Mouse (Mus musculus): ENCODE data around the gene Gm10282.

The Gm10282 gene

DNA sequence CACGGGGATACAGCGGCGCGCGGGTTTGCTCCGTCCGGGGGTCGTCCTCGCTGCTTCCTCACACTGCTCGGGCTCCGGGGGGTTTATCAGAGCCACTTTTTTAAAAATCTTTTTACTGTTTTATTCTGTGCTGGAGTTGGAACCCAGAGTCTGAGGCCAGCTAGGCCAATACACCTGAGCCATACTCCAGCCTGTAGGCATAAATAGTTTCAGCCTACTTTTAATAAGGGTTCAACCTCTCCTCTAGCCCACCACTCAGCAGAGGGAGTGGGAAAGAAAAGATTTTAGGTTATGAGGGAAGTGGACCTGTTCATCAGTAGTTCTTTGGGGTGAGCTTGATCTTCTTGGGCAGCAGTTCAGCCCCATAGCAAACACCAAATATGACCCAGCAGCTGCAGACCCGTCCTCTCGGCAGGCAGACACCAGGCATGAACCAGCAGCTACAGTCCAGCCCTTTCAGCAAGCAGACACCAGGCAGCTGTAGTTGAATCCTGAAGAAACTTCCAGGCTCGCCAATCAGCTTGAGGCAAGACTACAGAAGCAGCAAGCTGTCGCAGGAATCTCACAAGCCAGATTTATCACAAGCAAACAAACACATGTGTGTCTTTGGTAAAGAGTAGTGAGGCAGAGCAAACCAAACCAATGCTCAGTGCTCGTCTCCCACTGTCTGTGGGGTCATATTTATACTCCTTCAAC is at the start of gene Gm10282:
TSS of gene Gm10282 (minus strand) at position 51 of the 696 bp plus-strand sequence.
- DNase-seq (ENCODE audit: low read depth, low spot score): no peak

DNA sequence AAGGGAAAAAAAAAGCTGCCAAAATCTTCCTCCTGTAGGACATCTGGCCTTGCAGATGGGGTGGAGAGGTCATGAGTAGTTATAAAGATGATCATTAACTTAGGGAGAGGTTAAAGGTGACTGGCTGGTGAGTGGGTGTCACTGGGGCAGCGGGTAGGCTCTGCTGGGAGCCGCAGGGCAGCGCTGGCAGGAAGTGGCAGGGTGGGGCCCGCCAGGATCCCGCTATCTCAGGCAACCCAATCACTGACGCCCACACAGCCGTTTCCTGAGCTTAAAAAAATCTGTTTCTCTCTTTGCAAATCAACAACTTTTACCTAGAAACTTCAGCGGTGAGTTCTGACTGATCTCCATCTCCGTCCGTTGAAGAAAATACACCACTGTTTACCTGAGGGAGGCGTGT is 49.2 kb upstream of the Gm10282 start:
- no peak for DNase-seq (ENCODE audit: low read depth, low spot score)

DNA sequence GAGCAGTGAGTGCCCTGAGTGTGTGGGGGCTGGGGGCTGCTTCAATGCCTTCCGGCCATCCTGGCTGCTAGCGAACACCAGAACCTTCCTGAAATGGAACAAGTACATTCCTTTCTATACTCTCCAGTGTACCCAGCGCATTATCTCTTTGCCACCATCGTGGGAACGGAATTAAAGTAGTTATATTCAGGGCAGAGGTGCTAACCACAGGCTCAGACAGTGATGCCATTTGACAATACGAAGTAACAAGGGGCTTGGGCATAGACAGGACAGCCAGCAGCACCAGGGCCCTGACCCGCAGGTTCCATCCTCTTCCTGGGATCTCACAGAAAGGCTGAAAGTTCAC is 48.6 kb upstream of the Gm10282 start:
- no peak for DNase-seq (ENCODE audit: low read depth, low spot score)

GRCm38 (mm10) chr8:72352951-72353699 is 48.1 kb upstream of the Gm10282 start:
- DNase-seq (ENCODE audit: low read depth, low spot score): peak; percentile 35

GRCm38 (mm10) chr8:72351405-72352005 is 46.4 kb upstream of the Gm10282 start:
- no peak for DNase-seq (ENCODE audit: low read depth, low spot score)

DNA sequence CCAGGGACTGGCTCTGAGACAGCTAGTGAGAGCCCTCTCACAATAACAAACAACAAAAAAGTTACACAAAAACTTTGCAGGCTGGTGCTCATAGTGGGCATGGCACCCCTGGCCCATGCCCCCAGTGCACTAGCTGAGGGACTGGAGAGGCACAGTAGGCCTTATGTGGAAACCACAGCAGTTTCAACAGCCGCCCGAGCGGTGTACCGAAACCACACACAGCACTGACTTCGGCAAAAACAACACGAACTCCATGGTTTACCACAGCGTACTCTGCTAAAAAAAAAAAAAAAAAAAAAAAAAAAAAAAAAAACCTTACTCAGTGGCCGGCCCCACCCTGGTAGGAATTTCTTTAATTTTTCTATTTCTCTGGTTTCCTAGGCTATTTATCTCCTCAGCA is 45.7 kb upstream of the Gm10282 start:
- no peak for DNase-seq (ENCODE audit: low read depth, low spot score)

DNA sequence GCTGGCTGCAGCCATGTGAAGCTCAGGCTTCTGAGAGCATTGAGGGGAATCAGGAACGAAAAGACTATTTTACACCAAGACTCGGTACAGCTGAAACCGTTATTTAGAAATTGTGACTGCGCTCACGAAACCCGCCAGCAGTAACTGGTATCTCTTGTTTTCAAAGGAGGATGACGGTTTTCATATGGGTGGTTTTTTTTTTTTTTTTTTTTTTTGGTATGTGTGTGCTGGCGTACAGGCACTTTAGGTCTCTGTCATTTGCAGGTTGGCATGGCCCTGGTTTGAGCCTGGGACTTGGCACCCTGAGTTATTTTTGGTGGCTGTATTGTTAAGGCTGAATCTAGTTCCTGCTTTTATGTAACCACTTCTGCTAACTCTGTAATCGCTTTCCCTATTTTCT is 44.8 kb upstream of the Gm10282 start:
- DNase-seq (ENCODE audit: low read depth, low spot score): peak; percentile 43

GRCm38 (mm10) chr8:72348956-72349355 is 43.9 kb upstream of the Gm10282 start:
- DNase-seq (ENCODE audit: low read depth, low spot score): no peak

DNA sequence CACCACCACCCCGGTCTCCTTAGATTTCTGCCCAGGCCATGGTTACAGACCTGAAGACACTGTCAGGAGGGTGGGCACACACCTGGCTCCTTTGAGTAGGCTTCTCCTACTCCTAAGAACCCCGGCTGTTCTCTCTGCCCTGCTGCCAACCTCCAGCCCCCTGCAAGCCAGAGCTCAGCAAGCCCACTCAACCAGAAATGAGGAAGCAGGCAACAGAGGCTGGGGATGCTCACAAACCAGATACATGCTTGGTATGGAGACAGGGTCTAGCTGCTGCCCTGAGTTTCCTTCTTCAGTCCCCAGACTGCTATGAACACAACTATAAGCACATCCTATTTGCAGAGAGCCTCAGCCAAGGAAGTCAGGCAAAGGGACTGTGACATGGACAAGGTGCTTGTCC is 43.1 kb upstream of the Gm10282 start:
- no peak for DNase-seq (ENCODE audit: low read depth, low spot score)

DNA sequence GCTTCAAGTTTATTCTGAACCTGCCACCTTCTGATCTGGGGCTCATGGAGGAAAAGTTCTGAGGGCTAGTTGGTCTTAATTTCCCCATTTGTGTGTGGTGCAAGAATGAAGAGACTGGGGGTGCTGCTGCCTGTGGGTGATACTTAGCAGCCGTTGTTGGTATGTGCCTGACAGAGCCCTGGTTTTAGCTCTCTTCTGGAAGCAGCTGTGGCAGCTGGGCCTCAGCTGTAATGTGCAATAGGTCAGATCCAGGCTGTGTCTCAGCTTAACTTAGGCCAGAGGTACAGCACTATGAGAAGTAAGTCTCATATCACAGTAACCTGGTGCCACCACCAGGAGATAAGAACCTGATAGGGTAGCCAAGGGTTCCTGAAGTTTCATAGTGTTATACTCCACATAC is 42.5 kb upstream of the Gm10282 start:
- no peak for DNase-seq (ENCODE audit: low read depth, low spot score)

DNA sequence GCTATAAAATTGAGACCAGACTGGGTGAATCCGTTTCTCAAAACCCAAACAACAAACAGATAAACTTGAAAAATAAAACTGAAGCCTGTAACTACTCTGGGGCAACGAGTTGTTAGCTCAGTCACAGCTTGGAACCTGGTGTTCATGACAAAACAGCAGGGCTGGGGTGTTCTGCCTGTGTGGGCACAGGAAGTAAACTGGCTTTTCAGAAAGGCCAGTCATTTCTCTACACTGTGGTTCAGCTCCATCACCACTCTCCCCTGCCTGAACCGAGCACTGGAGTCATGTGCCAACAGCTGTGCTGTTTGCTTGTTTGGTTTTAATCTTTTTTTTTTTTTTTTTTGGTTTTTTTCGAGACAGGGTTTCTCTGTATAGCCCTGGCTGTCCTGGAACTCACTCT is 38.7 kb upstream of the Gm10282 start:
- no peak for DNase-seq (ENCODE audit: low read depth, low spot score)

DNA sequence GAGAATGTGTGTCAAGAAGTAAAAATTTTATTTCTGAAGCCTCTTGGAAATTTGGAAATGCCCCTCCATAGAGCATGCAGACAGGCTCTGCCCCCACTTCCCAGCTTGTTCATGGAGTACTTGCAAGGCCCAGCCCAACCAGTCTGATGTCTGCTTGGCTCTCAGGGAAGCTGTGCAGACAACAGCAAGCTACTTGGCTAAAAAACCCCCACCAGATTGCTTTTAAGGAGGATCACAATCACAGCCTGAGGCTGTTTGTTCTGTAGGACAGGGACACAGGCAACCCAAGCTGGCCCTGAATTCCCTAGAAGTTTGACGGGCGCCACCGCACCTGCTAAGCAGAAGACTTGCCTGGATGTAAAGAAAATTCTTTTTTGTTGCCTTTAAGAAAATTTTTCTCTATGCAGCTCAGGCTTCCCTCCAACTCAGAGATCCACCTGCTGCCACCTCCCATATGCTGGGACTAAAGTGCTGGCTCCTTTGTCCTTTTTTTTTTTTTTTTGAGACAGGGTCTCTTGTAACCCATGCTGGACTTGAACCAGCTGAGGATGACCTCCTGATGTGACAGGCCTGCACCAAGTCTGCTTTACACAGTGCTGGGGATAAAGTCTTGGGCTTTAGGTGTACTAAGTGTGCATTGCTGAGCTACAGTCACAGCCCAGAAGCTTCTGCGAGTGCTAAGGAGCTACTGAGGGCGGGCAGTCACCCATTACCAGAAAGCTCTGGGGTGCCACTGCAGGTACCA is 37.7 kb upstream of the Gm10282 start:
- peak; percentile 47 for DNase-seq (ENCODE audit: low read depth, low spot score)

DNA sequence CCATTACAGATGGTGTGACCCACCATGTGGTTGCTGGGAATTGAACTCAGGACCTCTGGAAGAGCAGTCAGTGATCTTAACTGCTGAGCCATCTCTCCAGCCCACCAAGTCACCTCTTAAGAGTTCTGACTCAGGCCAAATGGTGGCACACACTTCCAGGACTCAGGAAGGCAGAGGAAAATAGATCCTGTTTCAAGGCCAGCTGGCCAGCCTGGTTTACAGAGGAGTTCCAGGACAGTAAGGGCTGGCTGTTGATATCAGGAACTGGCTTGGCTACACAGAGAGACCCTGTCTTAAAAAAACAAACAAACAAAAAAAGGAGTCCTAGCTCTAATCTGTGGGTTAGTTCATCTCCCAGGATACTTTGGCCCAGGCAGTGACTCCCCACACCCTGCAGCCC is 32.0 kb upstream of the Gm10282 start:
- no peak for DNase-seq (ENCODE audit: low read depth, low spot score)

GRCm38 (mm10) chr8:72336273-72336672 is 31.2 kb upstream of the Gm10282 start:
- DNase-seq (ENCODE audit: low read depth, low spot score): no peak

GRCm38 (mm10) chr8:72334144-72334641 is 29.1 kb upstream of the Gm10282 start:
- DNase-seq (ENCODE audit: low read depth, low spot score): no peak

DNA sequence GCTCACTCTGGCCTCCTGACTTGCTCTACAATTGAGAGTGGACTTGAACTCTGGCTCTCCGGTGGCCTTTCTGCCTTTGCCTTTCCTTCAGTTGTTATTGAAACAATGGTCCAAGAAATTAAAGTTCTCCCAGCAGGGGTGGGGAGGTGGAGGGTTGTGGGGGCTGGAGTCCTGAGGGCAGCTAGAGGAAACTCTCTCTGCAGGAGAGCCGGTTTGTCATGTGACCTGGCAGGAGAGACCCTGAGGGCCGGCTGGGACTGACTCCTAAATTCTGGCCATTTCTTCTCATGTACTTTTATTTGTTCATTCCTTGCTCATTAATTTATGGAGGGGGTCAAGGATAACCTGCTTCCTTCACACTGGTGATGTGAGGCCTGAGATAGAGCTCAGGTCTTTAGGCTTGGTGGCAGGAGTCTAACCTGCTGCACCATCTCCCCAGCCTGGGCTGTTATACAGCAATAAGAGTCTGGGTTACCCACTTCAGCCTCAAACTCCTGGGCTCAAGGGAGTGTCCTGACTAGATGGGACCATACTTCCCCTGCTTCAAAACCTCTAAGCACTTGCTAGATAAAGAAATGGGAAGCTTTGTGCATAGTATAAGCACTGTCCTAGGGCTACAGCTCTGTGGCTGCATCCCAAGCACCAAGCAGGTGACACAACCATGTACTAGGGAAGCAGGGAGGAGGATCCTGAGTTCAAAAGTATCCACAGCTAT is 28.5 kb upstream of the Gm10282 start:
- no peak for DNase-seq (ENCODE audit: low read depth, low spot score)

- no peak for DNase-seq (ENCODE audit: low read depth, low spot score)
Observed at GRCm38 (mm10) chr8:72331631-72332030, 26.6 kb upstream of the Gm10282 start.

GRCm38 (mm10) chr8:72330806-72331516 is 25.9 kb upstream of the Gm10282 start:
- no peak for DNase-seq (ENCODE audit: low read depth, low spot score)

- no peak for DNase-seq (ENCODE audit: low read depth, low spot score)
Observed at GRCm38 (mm10) chr8:72329116-72329515, 24.1 kb upstream of the Gm10282 start.

- DNase-seq (ENCODE audit: low read depth, low spot score): no peak
Observed at GRCm38 (mm10) chr8:72324708-72325107, 19.6 kb upstream of the Gm10282 start.

Measured in brain, adult 2 months (tissue).